Mouse (Mus musculus): ENCODE measurements around the gene Fam169b. TPM values are rescaled to one million over a fixed set of nuclear protein-coding genes. Genes with fewer than 3 reads are reported as not detected.

Fam169b gene
- total RNA-seq, 2 experiments from 2014 or later = 0.29 to 0.51 TPM

DNA sequence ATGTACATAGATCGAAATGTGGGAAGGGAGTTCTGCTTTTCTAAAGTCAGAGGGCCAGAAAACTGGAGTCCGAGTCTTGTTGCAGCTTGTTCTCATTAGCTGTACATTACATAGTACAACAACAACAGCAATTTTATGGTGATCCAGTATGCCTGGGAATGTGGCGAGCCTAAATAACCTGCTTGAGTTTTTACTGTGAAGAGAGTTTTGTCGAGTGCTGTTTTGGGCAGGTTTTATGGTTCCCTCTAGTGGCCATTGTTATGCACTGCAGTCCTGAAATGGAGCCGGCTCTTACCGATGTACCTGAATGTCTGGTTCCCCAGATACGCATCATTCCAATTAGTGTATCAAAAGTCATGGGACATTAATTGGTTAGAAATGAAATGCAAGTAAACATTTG is 83.8 kb downstream of the Fam169b start:
- DNase-seq = peak; percentile 28
- intact Hi-C loops (cut with DNase I; ENCODE audit: low total_unique reads) = loop anchor here (10.0 kb wide), 2 partner anchors 53 to 553 kb away; no protein-coding TSS in a partner anchor

DNA sequence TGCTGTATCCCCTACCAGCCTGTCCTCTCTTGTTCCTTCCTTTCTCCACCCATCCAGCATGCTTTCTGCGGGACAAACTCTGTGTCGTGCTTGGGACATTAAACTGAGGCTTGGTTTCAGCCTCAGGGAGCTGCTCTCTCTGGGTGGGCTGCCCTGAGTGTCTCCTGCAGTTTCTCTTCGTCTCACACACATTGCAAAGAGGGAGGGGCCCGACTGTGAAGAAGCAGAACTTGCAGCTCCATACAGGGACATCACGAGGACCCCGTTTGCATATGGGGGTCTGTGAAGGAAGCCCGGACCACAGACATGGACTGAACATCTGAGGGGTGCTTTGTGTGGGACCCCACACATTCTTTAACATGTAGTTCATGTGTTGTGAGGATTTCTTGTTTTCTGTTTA is 89.0 kb downstream of the Fam169b start:
- DNase-seq = no peak

DNA sequence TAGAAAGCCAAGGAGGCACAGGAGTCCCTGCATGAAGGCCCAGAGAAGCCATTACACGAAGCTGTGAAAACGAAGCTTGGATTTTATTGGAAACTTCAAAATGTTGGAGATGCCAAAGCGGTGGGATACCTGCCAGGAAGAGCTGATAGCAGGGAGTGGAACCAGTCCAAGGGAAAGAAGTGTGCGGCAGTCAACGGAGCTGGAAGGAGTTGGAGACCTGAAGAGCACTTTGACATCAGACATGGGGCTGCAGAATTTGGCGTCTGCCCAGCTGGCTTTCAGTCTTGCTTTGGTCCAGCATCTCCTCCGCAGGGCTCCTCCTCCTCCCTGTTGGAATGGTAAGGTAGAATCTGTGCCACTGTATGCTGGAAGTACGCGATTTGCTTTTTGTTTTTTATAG is 92.1 kb downstream of the Fam169b start:
- intact Hi-C loops (cut with DNase I; ENCODE audit: low total_unique reads) = no loop called here
- DNase-seq = peak; percentile 27

More for the DNA sequence above, 89.0 kb downstream of the Fam169b start:
- intact Hi-C loops (cut with DNase I; ENCODE audit: low total_unique reads) = no loop called here

DNA sequence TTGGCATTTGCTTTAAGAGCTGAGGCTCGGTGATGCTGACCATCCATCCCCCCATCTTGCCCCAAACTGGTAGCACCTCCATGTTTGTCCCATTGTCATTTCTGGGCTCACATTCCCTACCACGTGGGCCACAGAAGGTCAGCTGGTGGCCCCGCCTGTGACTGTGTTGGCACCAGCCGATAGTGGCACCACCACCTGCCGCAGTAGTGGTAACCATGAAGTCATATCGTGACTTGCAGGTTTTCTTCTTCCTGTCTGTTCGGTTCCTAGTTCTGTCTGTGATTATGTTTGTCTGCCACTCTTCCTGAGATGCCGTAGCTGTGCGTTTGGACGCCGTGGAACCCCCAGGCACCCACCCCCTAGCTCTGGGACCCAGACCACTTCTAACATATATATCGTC is 95.3 kb downstream of the Fam169b start:
- intact Hi-C loops (cut with DNase I; ENCODE audit: low total_unique reads) = no loop called here
- no peak for DNase-seq

DNA sequence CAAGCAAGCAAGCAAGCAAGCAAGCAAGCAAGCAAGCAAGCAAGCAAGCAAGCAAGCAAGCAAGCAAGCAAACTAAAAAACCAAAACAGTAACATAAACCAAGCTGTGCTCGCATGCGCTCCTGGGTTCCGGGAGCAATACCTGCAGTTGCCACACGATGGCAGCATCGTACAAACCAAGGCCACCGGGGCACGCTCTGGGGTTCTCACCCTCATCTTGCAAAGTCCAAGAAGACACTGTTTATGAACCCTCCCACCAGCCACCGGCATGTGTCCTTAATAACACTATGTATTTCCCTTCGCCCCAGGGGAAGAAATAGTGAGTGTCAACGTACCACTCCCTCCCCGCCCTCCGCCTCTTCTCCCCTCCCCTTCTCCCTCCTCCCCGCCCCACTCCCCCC is 96.1 kb downstream of the Fam169b start:
- intact Hi-C loops (cut with DNase I; ENCODE audit: low total_unique reads) = loop anchor here (10.0 kb wide), 1 partner anchor 465 kb away; no protein-coding TSS in a partner anchor

DNA sequence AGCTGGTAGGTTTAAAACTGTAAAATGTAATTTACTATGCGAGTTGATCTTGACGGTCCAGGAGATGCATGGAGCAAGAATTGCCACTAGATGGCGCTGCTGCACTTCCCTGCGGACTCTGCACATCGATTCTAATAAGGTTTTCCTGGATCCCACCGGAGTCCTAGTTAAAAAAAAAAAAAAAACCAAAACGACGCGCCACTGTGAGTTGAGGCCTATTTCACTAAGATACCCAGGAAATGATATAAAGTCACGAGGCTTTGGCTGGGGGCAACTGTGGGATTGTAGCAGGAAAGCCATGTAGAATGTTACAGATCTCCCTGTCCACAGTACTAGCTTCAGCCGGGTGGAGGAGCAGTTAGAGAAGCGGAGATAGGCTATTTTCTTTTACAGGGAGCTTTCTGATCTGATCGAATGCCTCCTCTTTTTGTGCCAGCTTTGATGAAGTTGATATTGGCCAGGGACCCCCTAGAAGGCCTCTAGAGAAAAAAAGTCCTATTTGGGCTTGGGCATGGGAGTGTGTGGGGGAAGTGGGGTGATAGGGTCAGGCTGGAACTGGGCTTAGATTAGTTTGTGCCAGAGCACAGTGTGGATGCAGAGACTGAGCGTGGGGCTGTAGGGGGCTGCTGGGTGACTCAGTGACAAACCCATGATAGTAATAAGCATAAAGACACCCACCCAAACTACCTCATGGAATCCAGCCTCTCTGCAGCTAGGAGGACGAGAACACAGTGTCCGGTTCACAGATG is 100.6 kb downstream of the Fam169b start:
- DNase-seq = peak; percentile 58
- intact Hi-C loops (cut with DNase I; ENCODE audit: low total_unique reads) = loop anchor here (2.0 to 10.0 kb wide), 2 partner anchors 107 to 461 kb away; no protein-coding TSS in a partner anchor

More for the DNA sequence above, 96.1 kb downstream of the Fam169b start:
- DNase-seq = peak; percentile 66

DNA sequence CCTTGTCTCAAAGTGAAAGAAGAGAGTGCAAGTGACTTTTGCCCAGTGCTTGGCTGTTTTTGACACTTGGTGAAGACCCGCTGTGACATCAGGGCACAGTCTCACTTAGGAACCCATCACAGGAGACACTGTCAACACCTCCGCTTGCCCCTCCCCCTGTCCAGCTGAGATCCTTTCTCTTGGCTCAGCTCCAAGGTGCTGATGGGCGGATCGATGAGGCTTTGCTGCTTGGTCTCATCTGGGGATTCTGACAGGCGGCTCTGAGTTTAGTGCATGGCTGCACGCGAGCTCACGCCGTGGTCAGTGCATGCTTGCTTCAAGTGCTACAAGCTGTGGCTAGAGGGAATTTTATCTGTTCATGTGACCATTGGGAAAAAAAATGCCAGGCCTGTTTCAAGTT is 108.5 kb downstream of the Fam169b start:
- no peak for DNase-seq
- intact Hi-C loops (cut with DNase I; ENCODE audit: low total_unique reads) = no loop called here

DNA sequence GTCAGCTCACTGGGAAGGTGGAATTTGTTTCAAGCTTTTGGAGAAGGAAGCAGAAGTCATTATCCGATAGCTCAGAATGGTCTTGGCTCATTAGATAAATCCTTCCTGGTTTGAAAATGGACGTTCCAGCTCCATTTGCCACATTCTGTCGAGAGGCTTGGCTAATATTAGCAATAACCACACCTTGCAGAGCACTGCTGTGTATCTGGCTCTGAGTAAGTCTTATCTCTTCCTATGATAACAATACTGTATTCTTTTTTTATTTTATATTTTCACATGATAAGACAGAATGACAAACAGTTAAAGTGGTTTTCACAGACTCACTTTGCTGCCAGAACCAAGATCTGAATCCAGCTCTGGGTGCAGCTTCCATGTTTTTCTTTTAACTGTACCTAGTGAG is 113.1 kb downstream of the Fam169b start:
- intact Hi-C loops (cut with DNase I; ENCODE audit: low total_unique reads) = no loop called here
- DNase-seq = no peak

DNA sequence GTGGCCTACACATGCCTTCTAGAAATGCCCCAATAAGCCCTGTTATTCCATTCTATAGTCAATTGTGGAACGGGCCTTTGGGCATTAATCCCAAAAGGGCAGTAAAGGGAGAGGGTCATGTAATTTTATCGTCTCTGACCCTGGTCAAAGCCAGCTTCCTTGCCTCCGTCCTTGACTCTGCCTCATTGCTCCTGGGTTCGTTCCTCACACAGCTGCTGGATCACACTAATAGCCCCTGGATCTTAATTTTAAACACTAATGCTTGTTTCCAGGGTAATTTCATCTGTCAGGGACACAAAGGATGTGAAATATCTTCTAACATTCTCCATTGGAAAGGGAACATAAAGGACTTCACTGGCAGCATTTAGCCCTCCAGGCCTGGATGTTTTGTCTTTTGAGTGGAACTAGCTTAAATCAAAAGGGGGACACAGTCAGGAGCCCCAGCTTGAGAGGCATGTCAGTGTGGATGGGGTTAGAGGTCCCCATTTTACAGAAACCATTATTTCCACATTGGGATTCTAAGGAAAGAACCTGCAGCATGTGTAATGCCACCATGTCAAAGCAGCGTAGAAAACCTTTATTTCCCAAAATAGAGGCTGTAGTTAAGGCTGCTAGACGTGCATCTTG is 122.2 kb downstream of the Fam169b start:
- intact Hi-C loops (cut with DNase I; ENCODE audit: low total_unique reads) = no loop called here
- no peak for DNase-seq

DNA sequence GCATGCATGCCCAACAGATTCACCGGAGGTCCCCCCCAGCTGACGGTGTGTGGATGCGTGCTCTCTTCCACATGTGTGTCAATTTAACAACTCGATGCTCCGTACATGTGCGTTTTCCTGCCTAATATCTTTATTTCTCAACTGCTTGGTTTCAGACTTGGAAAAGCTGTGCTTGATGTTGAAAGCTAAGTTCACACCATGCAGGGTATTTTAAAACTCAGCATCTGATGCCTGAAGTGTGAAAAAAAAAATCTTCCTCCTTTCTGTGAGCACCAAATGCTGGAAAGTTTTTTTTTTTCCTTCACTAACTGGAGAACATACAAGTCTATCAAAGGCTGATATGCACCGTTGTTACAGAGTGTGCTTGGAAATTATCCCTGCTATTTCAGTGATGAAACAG is 126.9 kb downstream of the Fam169b start:
- intact Hi-C loops (cut with DNase I; ENCODE audit: low total_unique reads) = no loop called here
- no peak for DNase-seq

DNA sequence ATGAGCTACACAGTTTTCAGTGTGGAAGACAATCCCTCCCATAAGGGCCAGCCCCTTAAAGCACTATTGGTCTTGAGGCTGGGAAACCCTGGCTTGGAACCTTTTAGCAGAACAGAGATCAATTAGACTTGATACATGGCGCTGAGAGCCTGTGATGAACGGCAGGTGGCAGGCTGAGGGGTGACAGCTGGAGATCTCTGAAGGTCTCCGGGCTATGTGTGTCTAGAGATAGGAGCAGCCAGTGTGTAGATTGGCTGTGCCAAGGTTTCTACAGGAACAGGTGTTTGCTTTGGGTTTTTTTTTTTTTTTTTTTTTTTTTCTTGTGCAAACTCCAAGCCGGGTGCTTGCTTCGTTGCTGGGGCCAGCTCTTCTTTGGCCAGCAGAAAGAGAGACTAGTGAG is 135.0 kb downstream of the Fam169b start:
- DNase-seq = no peak
- intact Hi-C loops (cut with DNase I; ENCODE audit: low total_unique reads) = no loop called here

Other genes starting within 250 kb of the Fam169b start
- 1 to 10 TPM; 8.4 to 9.2 TPM for gene Pgpep1l, start 9.6 kb upstream of the Fam169b start, total RNA-seq (2021)

All from gastrocnemius, postnatal 14 days (tissue).